Comparison of ENCODE assay signal across 9 mouse cellular contexts in the genomic region with DNA sequence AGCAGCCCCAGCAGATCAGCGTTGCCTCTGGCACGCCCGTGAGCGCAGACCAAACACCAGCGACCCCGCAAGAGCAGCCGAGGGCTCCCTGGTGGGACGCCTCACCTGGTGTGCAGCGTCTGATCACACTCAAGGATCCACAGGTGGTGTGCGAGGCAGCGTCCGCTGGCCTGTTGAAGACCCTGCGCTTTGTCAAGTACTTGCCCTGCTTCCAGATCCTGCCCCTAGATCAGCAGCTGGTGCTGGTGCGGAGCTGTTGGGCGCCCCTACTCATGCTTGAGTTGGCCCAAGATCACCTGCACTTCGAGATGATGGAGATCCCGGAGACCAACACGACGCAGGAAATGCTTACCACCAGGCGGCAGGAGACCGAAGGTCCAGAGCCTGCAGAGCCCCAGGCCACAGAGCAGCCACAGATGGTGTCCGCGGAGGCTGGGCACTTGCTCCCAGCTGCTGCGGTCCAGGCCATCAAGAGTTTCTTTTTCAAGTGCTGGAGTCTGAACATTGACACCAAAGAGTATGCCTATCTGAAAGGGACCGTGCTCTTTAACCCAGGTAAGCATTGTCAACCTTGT. TPM values are rescaled to one million over a fixed set of nuclear protein-coding genes. Genes with fewer than 3 reads are reported as not detected.
DNase-seq lines count a peak whose midpoint lies in the region; ATAC-seq and TF ChIP-seq lines count a peak whose summit lies in the region.
"Had no signal": no experiment of that assay in that cellular context is flagged by ENCODE, and none has a peak within 500 bp of the region (broad histone marks: within the 10 kb centered on the region; RNA-seq: fewer than 3 reads in every experiment).

No protein-coding gene starts in this region.

- DNase-seq in cerebellum, postnatal 14 days = peak; percentile 8 to 11
- peak; percentile 0 for DNase-seq in 3134 (ENCODE audit: extremely low read depth, insufficient read length, low spot score)
- DNase-seq in limb, embryonic 14.5 days (ENCODE audit: low spot score) = no peak
- no peak for DNase-seq in urinary bladder, adult 2 months (ENCODE audit: low spot score)
- DNase-seq in spleen, postnatal 10 days (ENCODE audit: low spot score in 2 of 2) = no peak
- no peak for DNase-seq in lung, postnatal 25 days (ENCODE audit: low spot score)

- H3K27me3 ChIP-seq in embryonic facial prominence, embryonic 15.5 days = peaks cover 21% of the 10 kb centered on the region
- peaks cover 17% of the 10 kb centered on the region for H3K27me3 ChIP-seq in limb, embryonic 14.5 days (ENCODE audit: control insufficient read depth, insufficient read depth, low read length)

- 22% methylated on average over 25 of the region's 25 CpGs for WGBS in embryonic facial prominence, embryonic 15.5 days
- 22% methylated on average over 18 of the region's 25 CpGs for WGBS in limb, embryonic 14.5 days

- H3K4me3 ChIP-seq in embryonic facial prominence, embryonic 15.5 days (replicated peaks) = peak overlapping the region; percentile 28
- H3K4me3 ChIP-seq in limb, embryonic 14.5 days (replicated peaks; ENCODE audit: low read length) = peak overlapping the region; percentile 30

- peak overlapping the region; percentile 49 for H3K4me2 ChIP-seq in embryonic facial prominence, embryonic 15.5 days (replicated peaks)
- peak overlapping the region; percentile 52 for H3K4me2 ChIP-seq in limb, embryonic 14.5 days (replicated peaks; ENCODE audit: low read depth, low read length, severe bottlenecking)

- no peak overlapping the region for H3K27ac ChIP-seq in embryonic facial prominence, embryonic 15.5 days (replicated peaks)
- no peak overlapping the region for H3K27ac ChIP-seq in limb, embryonic 14.5 days (replicated peaks; ENCODE audit: low read depth, low read length)

- no peaks in the 10 kb centered on the region; the same call in 1 of the 2 replicates for H3K4me1 ChIP-seq in embryonic facial prominence, embryonic 15.5 days
- no peaks in the 10 kb centered on the region for H3K4me1 ChIP-seq in limb, embryonic 14.5 days (ENCODE audit: control insufficient read depth, insufficient read depth, low read length)

- TF ChIP-seq POLR2A in limb, embryonic 14.5 days (IDR thresholded peaks at IDR 0.05; ENCODE audit: borderline replicate concordance, extremely low read depth, insufficient read depth, insufficient read length) = no peak

- H3K9ac ChIP-seq in embryonic facial prominence, embryonic 15.5 days = no peak overlapping the region
- H3K9ac ChIP-seq in limb, embryonic 14.5 days (ENCODE audit: low read depth, low read length, severe bottlenecking) = no peak overlapping the region

- H3K36me3 ChIP-seq in embryonic facial prominence, embryonic 15.5 days = no peaks in the 10 kb centered on the region
- no peaks in the 10 kb centered on the region for H3K36me3 ChIP-seq in limb, embryonic 14.5 days (ENCODE audit: control insufficient read depth, insufficient read depth, low read length)

- no peak for ATAC-seq in cerebellum, adult (ENCODE audit: insufficient number of reproducible peaks, low FRiP score, low TSS enrichment)
- no peak for ATAC-seq in embryonic facial prominence, embryonic 15.5 days (ENCODE audit: insufficient number of reproducible peaks, low FRiP score, low TSS enrichment, low read depth)
- ATAC-seq in limb, embryonic 14.5 days (ENCODE audit: low FRiP score, low read depth) = no peak

- H3K9me3 ChIP-seq in embryonic facial prominence, embryonic 15.5 days (replicated peaks) = no peaks in the 10 kb centered on the region
- H3K9me3 ChIP-seq in limb, embryonic 14.5 days (ENCODE audit: control insufficient read depth, low read length) = no peaks in the 10 kb centered on the region

RNA-seq across cellular contexts. Expression of a gene that starts 0.9 kb away (rescaled TPM):
- polyA plus RNA-seq in embryonic facial prominence, embryonic 15.5 days (2015; fragmentation: Nextera tagmentation; extraction: Ambion mirVana) = 0.20 TPM in 1 of 2 replicates, not detected in the other
- polyA plus RNA-seq in limb, embryonic 14.5 days (2012; rRNA removed) = 0.26 and 0.46 TPM in 2 replicates
- 0.25 and 0.33 TPM in 2 replicates for polyA plus RNA-seq in limb, embryonic 14.5 days (2014; fragmentation: Nextera tagmentation; extraction: Ambion mirVana)
- not detected in 2 replicates for polyA plus RNA-seq in urinary bladder, adult 2 months (2012; rRNA removed)
- polyA plus RNA-seq: C2C12 had no signal

Comparison
In these comparisons a context has a peak if more than half of its experiments do, and no peak if none do; other contexts are left out.
1. DNase-seq: peak in cerebellum, postnatal 14 days (2 of 2) and 3134 (single experiment); none in limb, embryonic 14.5 days (single experiment), urinary bladder, adult 2 months (single experiment), spleen, postnatal 10 days (0 of 2) and lung, postnatal 25 days (single experiment).